Mouse (Mus musculus): ENCODE results near the gene Washc1. TPM values are rescaled to one million over a fixed set of nuclear protein-coding genes. Genes with fewer than 3 reads are reported as not detected.
"Not testable (repeated sequence)": the region's sequence is repeated elsewhere in the genome, so short reads cannot be mapped to it uniquely, and the experiment has no call there.

The Washc1 gene
- total RNA-seq (2021) = 10 to 100 TPM; 26.3 to 28.7 TPM
- long read RNA-seq, experiment 1, transcript Washc1-201 (11 exons, 2,905 nt) = major isoform, 5 of 15 reads
- long read RNA-seq, experiment 1, transcript Washc1-202 (11 exons, 1,831 nt) = major isoform, 5 of 15 reads
- long read RNA-seq, experiment 1, partial matches to known transcripts = 2 of 15 reads
- long read RNA-seq, experiment 1, other reads (novel, unspliced or antisense) = 3 of 15 reads
- long read RNA-seq, experiment 2, transcript Washc1-201 (11 exons, 2,905 nt) = major isoform, 7 of 17 reads
- long read RNA-seq, experiment 2, partial matches to known transcripts = 5 of 17 reads
- long read RNA-seq, experiment 2, other reads (novel, unspliced or antisense) = 1 of 17 reads

DNA sequence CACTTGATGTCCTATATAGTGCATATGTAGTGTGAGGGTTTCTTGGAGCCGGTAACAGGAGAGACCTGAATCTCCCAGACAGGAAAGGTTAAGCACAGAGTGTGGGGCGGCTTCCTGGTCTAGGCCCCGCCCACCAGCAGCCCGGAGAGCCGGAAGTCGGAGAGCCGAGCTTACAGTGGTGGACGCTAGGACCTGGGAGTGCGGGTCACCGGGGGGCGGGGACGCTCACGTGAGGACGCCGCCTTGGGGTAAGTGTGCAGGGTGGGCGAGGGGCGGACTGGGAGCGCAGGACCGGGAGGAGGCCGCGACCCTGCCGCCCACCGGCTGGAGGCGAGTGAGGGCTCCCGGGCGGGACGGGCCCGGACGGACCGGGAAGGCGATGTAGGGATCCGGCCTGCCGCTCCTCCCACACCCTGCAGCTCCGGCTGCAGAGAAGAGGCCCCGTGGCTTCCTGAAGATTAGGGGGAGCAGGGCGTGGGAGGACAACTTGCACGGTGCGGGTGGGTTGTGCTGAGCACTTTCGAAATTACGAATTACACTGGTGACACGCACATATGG is at the start of gene Washc1:
Washc1 (plus strand) TSS at position 144 of the 558 bp plus-strand sequence.
- peak; percentile 83 to 91 for DNase-seq (ENCODE audit: low spot score in 2 of 2)

GRCm38 (mm10) chr17:66065115-66065514 is 46.2 kb upstream of the Washc1 start:
- no peak for DNase-seq (ENCODE audit: low spot score in 2 of 2)

DNA sequence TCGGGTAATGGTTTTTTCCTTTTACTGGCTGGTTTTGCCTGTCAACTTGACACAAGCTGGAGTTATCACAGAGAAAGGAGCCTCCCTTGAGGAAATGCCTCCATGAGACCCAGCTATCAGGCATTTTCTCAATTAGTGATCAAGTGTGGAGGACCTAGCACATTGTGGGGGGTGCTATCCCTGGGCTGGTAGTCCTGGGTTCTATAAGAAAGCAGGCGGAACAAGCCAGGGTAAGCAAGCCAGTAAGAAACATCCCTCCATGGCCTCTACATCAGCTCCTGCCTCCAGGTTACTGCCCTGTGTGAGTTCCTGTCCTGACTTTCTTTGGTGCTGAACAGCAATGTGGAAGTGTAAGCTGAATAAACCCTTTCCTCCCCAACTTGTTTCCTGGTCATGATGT is 42.3 kb upstream of the Washc1 start:
- not testable (repeated sequence) for DNase-seq (ENCODE audit: low spot score in 2 of 2)

- DNase-seq (ENCODE audit: low spot score in 2 of 2) = no peak
Observed at GRCm38 (mm10) chr17:66073971-66074370, 37.4 kb upstream of the Washc1 start.

- DNase-seq (ENCODE audit: low spot score in 2 of 2) = no peak
Observed at GRCm38 (mm10) chr17:66075827-66076173, 35.5 kb upstream of the Washc1 start.

- peak in 1 of 2 experiments; percentile 36 for DNase-seq (ENCODE audit: low spot score in 2 of 2)
Observed at GRCm38 (mm10) chr17:66076174-66076927, 35.0 kb upstream of the Washc1 start.

DNA sequence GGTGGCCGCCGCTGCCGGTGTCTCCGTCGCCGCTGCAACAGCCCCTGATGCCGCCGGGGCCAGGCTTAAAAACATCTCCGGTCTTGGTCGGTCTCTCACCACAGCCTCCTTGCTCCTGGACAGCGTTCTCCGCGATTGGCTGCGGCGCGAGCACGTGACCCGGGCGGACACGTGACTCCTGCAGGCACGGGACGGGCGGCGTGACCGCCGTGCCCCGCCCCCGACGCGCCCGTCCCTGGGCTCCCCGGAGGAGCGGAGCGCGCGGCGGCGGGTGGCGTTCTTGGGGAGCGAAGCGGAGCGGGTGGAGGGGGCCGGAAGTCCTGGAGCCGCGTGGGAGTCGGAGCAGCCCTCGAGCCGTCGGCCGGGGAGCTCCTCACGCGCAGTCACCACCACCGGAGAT is 34.4 kb upstream of the Washc1 start, which contains the start of gene Ankrd12:
Ankrd12 (minus strand) TSS at position 156 of the 400 bp plus-strand sequence.
- peak; percentile 93 to 96 for DNase-seq (ENCODE audit: low spot score in 2 of 2)

DNA sequence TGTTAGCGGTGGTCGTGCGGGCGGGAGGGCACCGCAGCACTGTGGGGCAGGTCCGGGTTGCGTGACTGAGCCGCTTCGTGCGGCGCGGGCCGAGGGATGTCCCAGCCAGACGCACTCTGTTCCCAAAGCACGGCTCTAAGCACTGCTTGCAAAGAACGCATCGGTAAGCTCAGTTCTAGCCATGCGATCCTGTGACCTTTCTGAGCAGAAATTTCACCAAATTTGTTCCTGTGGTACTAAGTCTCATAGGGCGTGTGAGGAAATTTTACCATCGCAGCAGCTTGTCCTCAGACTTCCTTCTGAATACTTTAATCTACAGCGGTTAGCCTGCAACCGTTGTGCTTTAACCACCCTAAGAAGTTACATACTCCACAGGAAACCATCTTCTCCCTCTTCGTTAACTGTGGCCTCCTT is 33.9 kb upstream of the Washc1 start:
- no peak for DNase-seq (ENCODE audit: low spot score in 2 of 2)

DNA sequence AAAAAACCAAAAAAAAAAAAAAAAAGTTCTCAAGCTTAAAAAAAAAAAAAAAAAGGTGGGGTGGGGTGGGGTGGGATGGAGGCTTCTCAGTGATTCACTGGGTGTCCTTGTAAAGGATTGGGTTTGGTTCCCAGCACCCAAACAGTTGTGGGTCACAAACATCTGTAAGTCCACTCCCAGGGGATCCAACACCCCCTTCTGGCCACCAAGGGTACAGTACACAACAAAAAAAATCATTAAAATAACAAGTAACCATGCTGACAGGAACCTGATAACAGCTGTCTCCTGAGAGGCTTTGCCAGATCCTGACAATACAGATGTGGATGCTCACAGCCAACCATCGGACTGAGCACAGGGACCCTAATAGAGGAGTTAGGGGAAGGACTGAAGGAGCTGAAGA is 26.9 kb upstream of the Washc1 start:
- DNase-seq (ENCODE audit: low spot score in 2 of 2) = no peak

- no peak for DNase-seq (ENCODE audit: low spot score in 2 of 2)
Observed at GRCm38 (mm10) chr17:66085038-66085437, 26.3 kb upstream of the Washc1 start.

DNA sequence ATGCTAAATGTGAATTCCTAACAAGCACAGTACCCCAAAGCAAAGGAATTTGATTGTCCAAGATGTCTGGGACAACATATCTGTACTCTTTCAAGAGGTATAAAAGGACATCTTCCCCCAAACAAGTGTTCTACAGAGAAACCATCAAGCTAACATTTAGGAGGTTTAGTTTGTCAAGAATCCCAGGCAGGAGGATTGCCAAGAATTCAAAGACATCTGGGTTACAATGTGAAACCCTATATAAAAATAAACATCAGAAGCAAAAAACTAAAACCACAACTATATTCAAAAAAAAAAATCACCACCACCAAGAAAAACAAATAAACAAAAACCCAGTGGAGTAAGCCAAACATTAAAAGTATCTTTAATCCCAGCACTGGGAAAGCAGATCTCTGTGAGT is 21.1 kb upstream of the Washc1 start:
- no peak for DNase-seq (ENCODE audit: low spot score in 2 of 2)

DNA sequence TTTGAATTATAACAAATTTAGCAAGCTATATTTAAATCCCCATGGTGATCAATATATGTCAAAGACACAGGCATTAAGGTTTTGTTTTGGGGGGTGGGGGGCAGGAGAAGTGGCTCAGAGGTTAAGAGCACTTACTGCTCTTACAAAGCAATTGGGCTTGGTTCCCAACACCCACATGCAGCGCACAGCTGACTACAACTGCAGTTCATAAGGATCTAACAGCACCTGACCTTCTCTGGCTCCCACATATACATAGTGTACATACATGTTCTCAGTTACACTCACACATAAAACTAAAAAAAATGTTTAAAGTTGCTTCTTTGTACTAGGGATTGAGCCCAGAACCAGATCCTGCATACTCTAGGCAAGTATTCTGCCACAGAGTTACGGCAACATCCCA is 20.0 kb upstream of the Washc1 start:
- no peak for DNase-seq (ENCODE audit: low spot score in 2 of 2)

DNA sequence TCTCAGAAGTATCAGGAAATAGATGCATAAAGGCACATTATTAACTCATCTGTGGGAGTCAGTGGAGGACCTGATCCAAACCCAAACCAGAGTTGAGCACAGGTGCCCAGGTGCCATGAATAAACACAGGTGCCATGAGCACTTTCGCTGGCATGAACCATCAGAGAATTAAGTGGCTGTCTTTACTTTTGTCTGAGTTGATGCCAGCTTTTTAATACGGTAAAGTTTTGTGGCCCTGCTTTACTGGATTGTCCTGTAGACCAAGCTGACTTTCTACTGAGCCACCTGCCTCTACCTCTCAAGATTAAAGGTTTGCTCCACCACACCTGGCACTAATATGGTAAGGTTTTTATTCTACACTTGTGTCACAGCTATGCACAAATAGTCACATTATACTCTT is 19.3 kb upstream of the Washc1 start:
- no peak for DNase-seq (ENCODE audit: low spot score in 2 of 2)

GRCm38 (mm10) chr17:66092664-66093063 is 18.7 kb upstream of the Washc1 start:
- DNase-seq (ENCODE audit: low spot score in 2 of 2) = no peak

DNA sequence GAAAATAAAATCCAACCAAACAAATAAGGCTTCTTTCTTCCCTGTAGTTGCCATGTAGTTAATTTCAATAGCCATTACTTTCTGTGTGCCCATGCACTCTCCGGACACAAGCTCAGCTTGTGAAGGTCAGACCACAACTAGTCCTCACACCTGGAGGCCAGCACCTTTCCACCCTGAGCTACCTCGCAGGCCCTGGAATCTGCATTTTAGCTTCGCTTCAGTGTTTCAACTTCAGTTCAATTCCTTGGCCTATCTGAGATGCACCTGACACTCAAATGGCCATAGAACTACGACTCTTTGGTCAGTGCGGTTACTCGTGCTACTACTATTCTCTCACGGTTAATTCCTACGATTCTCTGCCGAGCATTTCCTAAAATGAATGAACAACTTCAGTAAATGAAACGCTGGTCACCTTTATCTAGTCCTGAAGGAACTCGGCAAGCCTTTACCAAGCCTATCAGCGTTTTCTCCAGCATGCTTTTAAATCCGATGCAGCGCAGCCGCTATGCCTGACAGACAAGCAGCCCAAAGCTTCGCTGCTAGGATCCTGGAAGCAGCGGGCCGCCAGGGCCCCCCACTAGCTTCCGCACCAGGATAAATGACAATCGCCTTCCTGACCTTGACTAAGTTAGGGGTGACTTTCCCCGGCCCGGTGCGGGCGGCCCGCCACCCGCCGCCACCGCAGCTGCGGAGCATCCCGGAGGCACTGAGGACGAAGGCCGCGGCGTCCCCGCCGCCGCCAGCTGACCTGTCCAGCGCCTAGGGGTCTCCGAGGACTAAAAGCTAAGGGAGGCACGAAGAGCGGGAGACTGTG is 10.6 kb upstream of the Washc1 start:
- DNase-seq (ENCODE audit: low spot score in 2 of 2) = peak in 1 of 2 experiments; percentile 36

- DNase-seq (ENCODE audit: low spot score in 2 of 2) = peak; percentile 85 to 92
Observed at GRCm38 (mm10) chr17:66101380-66102330, 9.7 kb upstream of the Washc1 start, which contains the start of gene Ndufv2. Gene Ndufv2, minus strand, starts transcription at chr17:66101559.

- DNase-seq (ENCODE audit: low spot score in 2 of 2) = no peak
Observed at GRCm38 (mm10) chr17:66104076-66104475, 7.3 kb upstream of the Washc1 start.

- DNase-seq (ENCODE audit: low spot score in 2 of 2) = peak in 1 of 2 experiments; percentile 66
Observed at GRCm38 (mm10) chr17:66106601-66107267, 4.6 kb upstream of the Washc1 start.

- no peak for DNase-seq (ENCODE audit: low spot score in 2 of 2)
Observed at GRCm38 (mm10) chr17:66107466-66107865, 3.9 kb upstream of the Washc1 start.
